Mouse (Mus musculus) forelimb bud, embryonic 11.5 days (tissue): Measurements from ENCODE around the gene Atp2c1.
A peak's percentile ranks its signal among the peaks of the same experiment; 100 is the strongest.

Experiments used
- DNase-seq: peaks from one replicate; pipeline ENCODE4 v3.0.0-alpha.2; 2012; ENCODE audit warnings: low read depth, low spot score

Gene Atp2c1

DNA sequence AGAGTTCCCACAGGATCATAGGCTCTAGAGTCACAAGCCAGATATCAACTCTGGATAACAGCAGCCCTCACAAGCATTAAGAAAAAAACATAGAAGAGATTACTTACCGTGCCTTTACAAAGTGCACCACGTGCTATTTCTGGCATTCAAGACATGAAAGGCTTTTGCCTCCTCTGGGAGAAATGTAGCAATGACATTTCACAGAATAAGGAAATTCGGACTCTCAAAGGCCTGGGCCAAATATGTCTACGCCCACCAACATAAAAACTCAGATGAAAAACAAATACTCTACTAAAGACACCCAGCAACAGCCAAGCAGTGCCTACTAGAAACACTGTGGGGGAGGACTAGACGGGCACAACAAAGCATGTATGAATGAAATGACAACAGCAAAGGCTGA lies 38.8 kb downstream of the Atp2c1 start:
- no peak for DNase-seq

- no peak for DNase-seq
Observed at GRCm38 (mm10) chr9:105484338-105485084, 42.6 kb downstream of the Atp2c1 start.

DNA sequence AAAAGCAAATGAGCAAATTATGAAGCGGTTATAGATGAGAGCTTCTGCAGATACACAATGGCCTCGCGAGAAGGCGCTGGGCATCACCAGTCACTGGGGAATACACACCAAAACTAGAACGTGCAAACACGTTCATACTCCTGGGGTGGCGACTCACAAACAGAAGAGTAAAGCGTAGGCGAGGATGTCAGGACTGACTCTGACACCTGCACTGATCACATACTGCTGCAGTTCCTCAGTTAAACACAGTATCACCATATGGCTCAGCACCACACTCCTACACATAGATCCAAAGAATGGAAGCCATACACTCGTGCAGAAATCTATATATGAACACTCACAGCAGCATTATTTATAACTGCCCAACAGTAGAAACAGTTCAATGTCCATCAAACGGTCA lies 43.2 kb downstream of the Atp2c1 start:
- no peak for DNase-seq

DNA sequence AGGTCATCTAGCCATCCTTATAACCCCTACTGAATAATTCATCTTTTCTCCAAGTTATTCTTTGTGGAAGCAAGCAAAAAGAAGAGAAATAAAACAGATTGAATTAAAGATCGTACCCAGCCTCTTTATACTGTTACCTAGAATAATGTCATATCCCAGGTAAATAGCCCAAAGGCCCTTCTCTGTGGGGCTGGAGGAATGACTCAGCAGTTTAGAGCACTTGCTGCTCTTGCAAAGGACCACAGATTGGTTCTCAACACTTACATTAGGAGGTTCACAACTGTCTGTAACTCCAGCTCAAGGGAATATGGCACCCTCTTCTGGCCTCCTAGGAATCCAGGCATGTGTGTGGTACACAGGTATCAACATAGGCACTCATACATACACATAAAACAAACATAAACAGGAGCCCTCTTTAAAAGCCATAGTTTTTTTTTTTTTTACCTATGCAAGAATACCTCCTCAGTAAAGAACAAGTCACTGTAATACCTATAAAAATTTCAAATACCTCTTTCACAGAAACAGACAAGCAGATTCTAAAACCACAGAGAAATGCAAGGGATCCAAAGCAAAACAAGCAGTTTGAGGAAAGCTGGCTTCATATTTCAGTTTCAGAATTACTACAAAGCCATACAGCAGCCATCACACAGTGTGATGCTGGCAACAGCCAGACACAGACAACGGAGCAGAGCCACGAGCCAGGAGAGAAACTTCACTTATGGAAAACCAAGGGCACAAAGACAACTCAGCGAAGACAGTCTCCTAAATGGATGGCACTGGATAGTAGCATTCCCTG lies 44.2 kb downstream of the Atp2c1 start:
- no peak for DNase-seq

- no peak for DNase-seq
Observed at GRCm38 (mm10) chr9:105482070-105482469, 45.0 kb downstream of the Atp2c1 start.

GRCm38 (mm10) chr9:105476134-105476533 lies 51.0 kb downstream of the Atp2c1 start:
- DNase-seq, result no peak

DNA sequence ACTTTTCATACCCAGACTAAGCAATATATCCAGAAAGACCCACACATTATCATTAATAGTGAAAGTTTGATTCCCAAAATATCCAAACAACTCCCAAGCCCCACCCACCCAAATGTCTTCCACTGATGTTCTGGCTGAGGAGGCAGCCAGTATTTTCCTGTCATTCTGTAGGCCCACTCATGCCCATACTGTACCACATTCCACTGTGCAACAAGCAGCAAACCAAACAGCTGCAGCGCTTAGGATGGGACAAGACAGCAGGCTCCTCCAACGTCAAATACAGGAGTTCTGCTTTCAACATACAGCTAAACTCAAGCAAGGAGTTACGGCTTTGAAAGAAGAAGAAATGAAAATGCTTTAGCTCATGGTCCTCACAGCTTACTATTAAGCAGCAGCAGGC lies 52.2 kb downstream of the Atp2c1 start:
- no peak for DNase-seq

DNA sequence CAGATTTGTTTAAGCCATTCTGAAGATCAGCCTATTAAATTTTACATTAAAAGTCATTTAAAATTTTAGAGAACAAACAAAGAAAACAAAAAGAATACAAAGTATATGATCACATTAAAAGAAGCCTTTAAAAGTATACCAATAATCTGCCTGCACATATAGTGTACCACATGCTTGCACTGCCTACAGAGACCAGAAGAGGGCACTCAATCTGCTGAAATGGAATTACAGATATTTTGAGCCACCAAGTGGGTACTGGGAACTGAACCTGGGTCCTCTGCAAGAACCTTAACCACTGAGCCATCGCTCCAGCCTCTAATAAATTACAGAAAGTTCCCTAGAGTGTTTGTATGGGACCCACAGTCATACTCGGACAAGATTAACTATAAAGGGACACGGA lies 59.3 kb downstream of the Atp2c1 start:
- no peak for DNase-seq

DNA sequence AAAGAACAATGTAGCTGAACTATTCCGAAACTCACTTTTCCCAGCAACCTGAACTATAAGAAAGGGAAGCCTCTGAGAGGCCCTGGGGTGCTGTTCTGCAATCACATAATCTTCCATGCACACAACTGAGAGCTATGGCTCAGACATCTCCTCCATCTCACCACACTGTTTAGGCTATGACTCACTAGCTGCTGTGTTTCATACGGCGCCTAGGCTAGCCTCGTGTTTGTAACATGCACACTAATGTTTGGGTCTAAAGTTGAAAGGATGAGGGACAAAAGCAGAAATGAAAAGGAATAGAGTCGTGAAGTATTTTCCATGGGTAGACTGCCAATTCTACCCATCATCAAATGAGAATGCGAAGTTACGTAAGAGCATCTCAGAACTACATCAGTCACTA lies 65.6 kb downstream of the Atp2c1 start:
- no peak for DNase-seq

- DNase-seq, result no peak
Observed at GRCm38 (mm10) chr9:105459032-105459431, 68.1 kb downstream of the Atp2c1 start.

DNA sequence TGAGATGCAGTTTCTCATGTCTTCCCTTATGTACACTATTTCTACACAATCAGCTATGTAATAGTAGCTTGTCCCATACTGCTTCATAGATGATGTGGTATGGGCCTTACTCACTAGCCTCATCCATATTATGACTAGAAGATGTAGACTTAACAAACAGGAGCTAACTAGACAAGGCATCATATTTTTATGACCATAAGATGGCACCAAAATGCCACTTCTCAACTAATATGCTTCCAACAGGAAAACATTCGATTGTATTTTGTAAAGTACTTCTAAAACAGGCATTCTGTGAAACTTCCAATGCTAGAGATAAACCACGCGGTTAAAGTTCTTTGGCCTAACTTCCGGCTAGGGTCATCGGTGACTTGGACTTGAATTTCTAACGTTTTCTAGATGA lies 118.6 kb downstream of the Atp2c1 start:
- DNase-seq, result no peak

- DNase-seq, result peak; percentile 90
Observed at GRCm38 (mm10) chr9:105395218-105395627, 131.9 kb downstream of the Atp2c1 start, which contains the start of the genes Aste1 and Nek11. Aste1 (plus strand) TSS chr9:105395392. Nek11 (minus strand) TSS chr9:105395524.

DNA sequence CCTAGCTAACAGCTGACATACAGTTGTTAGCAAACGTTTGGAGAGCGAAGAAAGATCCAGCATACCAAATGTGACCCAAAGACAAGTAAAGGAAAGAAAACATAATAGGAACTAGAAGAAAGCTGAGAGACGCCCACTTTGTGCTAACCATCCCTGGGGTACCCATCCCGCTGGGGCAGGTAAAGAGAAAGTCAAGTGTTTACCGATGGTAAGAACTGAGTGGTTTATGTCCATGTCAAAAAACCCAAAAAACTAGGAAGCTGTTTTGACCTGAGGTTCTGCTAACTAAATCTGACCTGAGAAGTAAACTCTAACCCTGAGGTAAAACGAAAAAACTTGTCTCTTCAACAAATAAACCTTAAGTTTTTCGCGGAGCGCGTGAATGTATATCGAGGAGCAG lies 132.4 kb downstream of the Atp2c1 start:
- DNase-seq, result no peak

DNA sequence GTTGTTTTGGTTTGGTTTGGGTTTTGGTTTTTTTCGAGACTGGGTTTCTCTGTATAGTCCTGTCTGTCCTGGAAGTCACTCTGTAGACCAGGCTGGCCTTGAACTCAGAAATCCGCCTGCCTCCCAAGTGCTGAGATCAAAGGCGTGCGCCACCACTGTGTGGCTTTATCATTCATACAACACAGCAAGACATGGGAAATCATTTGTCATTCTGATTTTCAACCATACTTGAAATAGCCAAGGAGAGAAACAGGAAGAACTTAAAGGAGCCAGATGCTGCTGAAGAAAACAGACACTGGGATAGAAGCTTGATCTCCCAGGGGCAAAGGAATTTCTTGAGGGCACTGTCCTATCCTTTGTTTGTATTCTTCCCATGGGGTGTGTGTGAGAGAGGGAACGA lies 136.5 kb downstream of the Atp2c1 start:
- no peak for DNase-seq

GRCm38 (mm10) chr9:105389289-105389688 lies 137.8 kb downstream of the Atp2c1 start:
- peak; percentile 60 for DNase-seq

DNA sequence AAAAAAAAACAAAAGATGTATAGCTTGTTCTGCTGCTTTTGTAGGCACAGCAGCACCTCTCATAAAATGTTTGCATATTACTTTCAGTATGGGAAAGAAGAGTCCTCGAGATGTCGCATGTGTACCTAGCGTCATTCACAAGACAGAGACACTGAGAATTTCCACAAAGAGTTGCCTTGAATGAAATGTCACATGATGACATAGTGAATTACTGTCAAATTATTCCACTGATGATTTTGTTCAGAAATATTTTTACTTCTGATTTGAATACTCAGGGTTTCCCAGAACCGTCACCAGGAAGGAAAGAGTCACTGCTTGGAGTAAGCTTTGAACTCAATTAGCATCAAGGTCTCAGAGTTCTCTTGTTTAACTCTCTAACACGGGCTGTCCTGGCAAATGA lies 139.7 kb downstream of the Atp2c1 start:
- no peak for DNase-seq

DNA sequence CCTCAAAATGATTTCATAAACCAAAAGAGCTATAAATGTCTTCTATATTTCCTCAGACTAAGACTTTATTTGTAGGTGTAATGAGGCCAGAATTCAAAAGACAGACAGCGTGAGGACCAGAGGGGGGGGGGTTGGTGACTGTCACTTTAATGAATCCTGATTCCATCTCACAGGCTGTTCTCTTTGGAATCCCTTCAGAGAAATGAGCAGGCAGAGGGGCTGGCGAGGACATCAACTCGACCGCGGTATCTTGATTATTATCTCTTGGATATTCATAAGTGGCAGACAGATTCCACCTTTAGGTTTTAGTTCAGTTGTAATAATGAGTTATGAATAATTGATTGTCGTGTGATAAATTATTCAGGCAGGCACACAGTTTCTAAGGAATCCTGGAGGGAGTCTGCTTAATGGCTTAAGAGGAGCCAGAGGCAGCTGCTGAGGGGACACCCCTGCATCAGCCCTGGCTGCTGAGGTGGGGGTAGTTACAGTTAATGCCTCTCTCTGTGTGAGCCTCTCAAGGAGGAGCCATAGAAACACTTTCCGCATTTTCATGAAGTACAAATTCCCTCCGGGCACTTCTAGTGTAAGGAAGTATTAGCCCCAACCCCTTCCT lies 147.5 kb downstream of the Atp2c1 start:
- DNase-seq, result no peak

DNA sequence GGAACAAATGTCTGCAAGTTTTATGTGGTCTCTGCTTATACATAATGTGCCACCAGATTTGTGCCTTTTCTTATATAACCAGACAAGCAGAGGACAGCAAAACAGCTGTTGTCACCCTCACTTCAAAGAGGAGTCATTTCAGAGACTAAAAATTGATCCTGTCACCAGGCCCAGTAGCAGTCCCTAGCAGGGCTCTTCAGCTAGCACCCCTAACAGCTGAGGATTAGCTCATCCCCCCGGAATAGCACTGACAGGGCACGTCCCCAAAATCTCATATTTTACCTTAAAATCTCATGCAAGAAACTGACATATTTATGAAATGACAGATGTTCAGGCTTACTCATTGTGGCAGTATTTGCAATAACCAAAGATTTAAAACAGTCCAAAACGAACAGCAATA lies 149.5 kb downstream of the Atp2c1 start:
- DNase-seq, result no peak

- no peak for DNase-seq
Observed at GRCm38 (mm10) chr9:105376954-105377530, 150.1 kb downstream of the Atp2c1 start.

GRCm38 (mm10) chr9:105376411-105376810 lies 150.7 kb downstream of the Atp2c1 start:
- no peak for DNase-seq

DNA sequence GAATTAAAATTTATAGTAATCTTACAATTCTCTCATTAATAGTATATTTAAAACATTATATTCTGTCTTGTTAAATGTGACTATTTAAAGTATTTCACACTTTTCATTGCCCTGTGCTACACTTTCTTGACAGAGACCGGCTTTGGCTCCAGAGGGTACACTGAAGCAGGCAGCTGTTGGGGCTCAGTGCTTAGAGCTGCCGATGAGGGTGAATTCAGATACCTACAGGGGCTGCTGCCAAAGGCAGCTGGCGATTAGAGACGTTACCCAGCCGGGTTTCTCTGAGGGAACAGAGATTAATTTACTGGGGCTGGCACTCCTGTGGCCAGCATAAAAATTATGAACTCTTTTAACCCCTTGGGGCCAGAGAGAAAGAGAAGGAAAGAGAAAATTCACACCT lies 152.8 kb downstream of the Atp2c1 start:
- no peak for DNase-seq

- no peak for DNase-seq
Observed at GRCm38 (mm10) chr9:105368605-105369004, 158.5 kb downstream of the Atp2c1 start.
